Mouse (Mus musculus) forebrain, embryonic 14.5 days (tissue): ENCODE data around the gene Rpl14. TPM values are rescaled to one million over a fixed set of nuclear protein-coding genes. Genes with fewer than 3 reads are reported as not detected.

Experiments
- ATAC-seq: fragments of 200-750 bp; cut with Nextera tagmentation; 2 replicates; pipeline ENCODE4 v1.8.0; 2017; ENCODE audit warnings: mild to moderate bottlenecking, moderate library complexity
- DNase-seq: peaks from one replicate; pipeline ENCODE4 v3.0.0-alpha.2; 2015; ENCODE audit warnings: low spot score
- H3K27ac ChIP-seq: fragments of 300-500 bp; sonication (generic); 2 replicates; pipeline ENCODE4 v1.5.1; 2014; ENCODE audit warnings: low read depth, mild to moderate bottlenecking, control low read depth, low read length, moderate library complexity
- H3K27me3 ChIP-seq: fragments of 300-500 bp; sonication (generic); replicated peaks from 2 replicates; pipeline ENCODE4 v1.6.1; 2014; ENCODE audit warnings: low read length, control low read depth, mixed read lengths; ENCODE audit not compliant: control insufficient read depth, insufficient read depth
- H3K36me3 ChIP-seq: fragments of 300-500 bp; sonication (generic); 2 replicates; pipeline ENCODE4 v1.6.1; 2014; ENCODE audit warnings: low read length, control low read depth; ENCODE audit not compliant: control insufficient read depth, insufficient read depth
- H3K4me1 ChIP-seq: fragments of 300-500 bp; sonication (generic); 2 replicates; pipeline ENCODE4 v1.6.1; 2014; ENCODE audit warnings: antibody characterized with exemption, low read length, control low read depth; ENCODE audit not compliant: control insufficient read depth, insufficient read depth
- H3K4me2 ChIP-seq: fragments of 300-500 bp; sonication (generic); 2 replicates; pipeline ENCODE4 v1.6.1; 2014; ENCODE audit warnings: mild to moderate bottlenecking, control low read depth, low read length
- H3K4me3 ChIP-seq: fragments of 300-500 bp; sonication (generic); 2 replicates; pipeline ENCODE4 v1.5.1; 2014; ENCODE audit warnings: low read depth, low read length, control low read depth
- H3K9ac ChIP-seq: fragments of 300-500 bp; sonication (generic); 2 replicates; pipeline ENCODE4 v1.6.1; 2014; ENCODE audit warnings: mild to moderate bottlenecking, low read length, control low read depth, moderate library complexity
- H3K9me3 ChIP-seq: fragments of 300-500 bp; sonication (generic); replicated peaks from 2 replicates; pipeline ENCODE4 v1.6.1; 2016; ENCODE audit warnings: low read length, control low read depth, mixed read lengths; ENCODE audit not compliant: control insufficient read depth
- WGBS: fragments of 180-500 bp; shearing (Covaris S2); extraction: QIAGEN DNeasy Blood & Tissue Kit; methylation state at CpG from one replicate; pipeline ENCODE4 v1.1.7; 2014; 5-methylcytosine and 5-hydroxymethylcytosine counted together
- polyA plus RNA-seq: library from polyadenylated mRNA; unstranded; fragments of >200 nt; fragmentation: Nextera tagmentation; extraction: Ambion mirVana; gene quantifications from 2 replicates; pipeline ENCODE4 v1.2.1, GENCODE M21; 2014

Gene Rpl14
- polyA plus RNA-seq, 1 experiment from 2014 or later = 595 TPM

DNA sequence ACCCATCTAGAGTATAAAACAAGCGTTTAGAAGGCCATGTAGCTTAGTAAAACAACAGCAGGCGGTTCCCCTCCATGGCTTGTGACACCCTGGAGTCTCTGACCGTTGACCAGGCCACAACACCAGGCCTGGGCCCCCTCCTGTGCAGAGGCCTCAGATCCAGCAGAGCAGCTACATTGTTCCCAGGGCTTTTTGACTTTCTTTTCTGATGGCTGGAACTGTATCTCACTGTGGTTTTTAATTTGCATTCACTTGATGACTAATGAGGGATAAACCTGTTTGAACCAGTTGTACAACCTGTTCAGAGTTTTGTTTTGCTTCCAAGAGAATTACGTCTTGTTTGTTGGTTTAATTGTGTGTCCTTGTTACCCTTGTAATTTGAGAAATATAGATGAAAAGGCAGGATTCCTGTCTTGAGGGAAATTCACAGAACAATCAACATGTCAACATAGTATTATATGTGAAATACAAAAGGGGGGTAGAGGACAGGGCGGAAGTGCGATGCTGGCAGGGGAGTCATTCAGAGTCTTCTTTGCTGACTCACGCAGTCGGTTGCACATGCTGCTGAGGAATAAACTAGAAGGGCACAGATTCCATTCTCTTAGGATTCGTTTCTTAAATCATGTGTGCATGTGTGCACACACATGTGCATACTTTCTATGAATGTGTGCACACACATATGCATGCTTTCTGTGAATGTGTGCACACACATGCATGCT lies 22.3 kb downstream of the Rpl14 start:
- no peak overlapping the region for H3K27ac ChIP-seq
- no peak overlapping the region for H3K9ac ChIP-seq
- 21% methylated on average over 9 of the region's 9 CpGs for WGBS
- H3K27me3 ChIP-seq = no peaks in the 10 kb centered on the region
- no peaks in the 10 kb centered on the region for H3K9me3 ChIP-seq
- peaks cover 7% of the 10 kb centered on the region; the same call in 1 of the 2 replicates for H3K4me1 ChIP-seq
- DNase-seq = no peak
- H3K36me3 ChIP-seq = no peaks in the 10 kb centered on the region
- no peak overlapping the region for H3K4me3 ChIP-seq
- no peak overlapping the region for H3K4me2 ChIP-seq
- no peak for ATAC-seq

DNA sequence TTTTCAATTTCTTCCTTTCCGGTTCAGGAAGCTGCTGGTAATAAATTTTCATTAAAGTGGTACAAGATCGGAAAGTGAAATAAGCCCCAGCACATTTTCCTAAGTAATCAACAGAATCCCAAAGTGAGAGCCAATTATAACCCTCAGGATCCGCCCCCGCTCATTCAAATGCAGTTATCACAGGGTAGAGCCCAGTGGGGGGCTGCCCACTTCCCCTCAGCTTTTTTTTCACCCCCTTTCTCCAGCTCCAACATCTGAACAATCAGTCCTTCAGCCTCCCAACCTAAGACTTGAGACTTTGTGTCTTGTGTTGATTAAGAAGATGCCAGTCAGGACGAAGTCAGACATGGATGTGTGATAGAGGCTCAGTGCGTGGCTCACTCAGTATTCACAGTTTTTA lies 23.6 kb downstream of the Rpl14 start:
- Histone ChIP-seq H3K4me2 (no peak overlapping the region), H3K4me3 (no peak overlapping the region), H3K9me3 (no peaks in the 10 kb centered on the region), H3K36me3 (no peaks in the 10 kb centered on the region), H3K27ac (no peak overlapping the region), H3K9ac (no peak overlapping the region), H3K4me1 (peaks cover 7% of the 10 kb centered on the region; the same call in 1 of the 2 replicates), H3K27me3 (no peaks in the 10 kb centered on the region)
- 0 out of 2 replicates have a peak, but pooled peaks have one; percentile 10 for ATAC-seq
- DNase-seq = peak; percentile 46
- 5% methylated on average over 6 of the region's 6 CpGs for WGBS

DNA sequence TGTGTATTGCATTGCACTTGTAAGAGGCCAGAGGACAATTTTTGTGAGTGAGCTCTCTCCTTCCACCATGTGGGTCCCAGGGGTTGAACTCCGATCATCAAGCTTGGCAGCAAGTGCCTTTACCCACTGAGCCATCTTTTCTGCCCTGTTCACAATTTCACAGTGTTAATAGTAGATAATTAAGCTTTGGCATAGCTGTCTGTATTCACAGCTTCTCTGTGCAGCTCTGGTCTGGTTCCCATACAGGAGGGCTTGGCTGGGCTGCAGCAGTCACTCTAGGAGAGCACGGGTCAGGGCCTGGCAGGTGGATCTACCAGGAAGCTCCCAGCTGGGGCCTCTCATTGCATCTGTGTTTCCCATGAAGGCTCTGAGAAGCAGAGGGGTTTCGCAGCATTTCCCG lies 24.1 kb downstream of the Rpl14 start:
- Histone ChIP-seq H3K9ac (no peak overlapping the region), H3K4me2 (0 out of 2 replicates have a peak overlapping the region, but pooled peaks have one; percentile 3), H3K4me3 (no peak overlapping the region), H3K27ac (peak overlapping the region; percentile 44), H3K9me3 (no peaks in the 10 kb centered on the region), H3K36me3 (no peaks in the 10 kb centered on the region), H3K4me1 (peaks cover 7% of the 10 kb centered on the region; the same call in 1 of the 2 replicates), H3K27me3 (no peaks in the 10 kb centered on the region)
- WGBS = 21% methylated on average over 4 of the region's 4 CpGs
- ATAC-seq = 0 out of 2 replicates have a peak, but pooled peaks have one; percentile 18
- DNase-seq = peak; percentile 48

- no peak overlapping the region for H3K9ac ChIP-seq
- no peaks in the 10 kb centered on the region for H3K9me3 ChIP-seq
- no peaks in the 10 kb centered on the region for H3K36me3 ChIP-seq
- H3K4me3 ChIP-seq = no peak overlapping the region
- no peak overlapping the region for H3K4me2 ChIP-seq
- H3K27ac ChIP-seq = no peak overlapping the region
- H3K27me3 ChIP-seq = no peaks in the 10 kb centered on the region
- DNase-seq (peak; percentile 76), ATAC-seq (peak; percentile 32)
- 18% methylated on average over 17 of the region's 17 CpGs for WGBS
- peaks cover 7% of the 10 kb centered on the region; the same call in 1 of the 2 replicates for H3K4me1 ChIP-seq
Observed at GRCm38 (mm10) chr9:120601488-120602171, 30.4 kb downstream of the Rpl14 start.

DNA sequence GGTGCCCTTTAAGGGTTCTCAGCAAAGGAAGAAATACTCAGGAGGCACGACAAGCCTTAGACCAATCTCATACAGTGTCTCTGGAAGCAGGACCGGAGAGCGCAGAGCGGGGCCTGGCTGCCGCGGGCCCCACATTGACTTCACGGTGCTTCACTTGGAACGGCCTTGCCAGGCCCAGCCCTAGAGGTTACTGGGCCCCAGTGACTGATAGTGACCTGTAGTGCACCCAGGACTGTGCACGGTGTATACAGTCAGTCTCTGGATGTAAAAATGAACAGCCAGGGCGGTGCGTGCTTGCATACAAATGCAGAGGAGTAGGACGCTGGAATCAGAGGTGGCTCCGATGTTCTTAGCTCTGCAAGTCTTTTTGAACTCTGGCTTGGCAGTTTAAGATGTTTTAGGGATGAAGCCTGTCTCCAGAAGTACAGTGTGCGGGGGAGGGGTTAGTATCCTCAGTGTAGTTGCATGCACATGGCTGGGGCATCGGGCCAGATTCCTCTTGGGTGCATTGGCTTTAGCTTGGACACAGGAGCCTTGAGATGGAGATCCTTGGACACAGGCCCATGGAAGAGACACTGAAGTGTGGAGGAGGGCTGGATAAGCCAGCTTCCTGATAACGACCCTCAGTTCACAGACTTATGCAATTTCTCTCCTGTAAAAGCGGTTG lies 31.1 kb downstream of the Rpl14 start:
- no peaks in the 10 kb centered on the region for H3K27me3 ChIP-seq
- peak overlapping the region; percentile 36; the same call in 1 of the 2 replicates for H3K9ac ChIP-seq
- no peaks in the 10 kb centered on the region for H3K9me3 ChIP-seq
- peaks cover 7% of the 10 kb centered on the region; the same call in 1 of the 2 replicates for H3K4me1 ChIP-seq
- H3K27ac ChIP-seq = no peak overlapping the region; the same call in 1 of the 2 replicates
- H3K4me3 ChIP-seq = peak overlapping the region; percentile 6; the same call in 1 of the 2 replicates
- DNase-seq (peak; percentile 51), ATAC-seq (peak; percentile 62)
- whole genome bisulfite sequencing = 52% methylated on average over 17 of the region's 17 CpGs
- no peaks in the 10 kb centered on the region for H3K36me3 ChIP-seq
- peak overlapping the region; percentile 36 for H3K4me2 ChIP-seq

GRCm38 (mm10) chr9:120602839-120603511 lies 31.7 kb downstream of the Rpl14 start:
- no peaks in the 10 kb centered on the region for H3K36me3 ChIP-seq
- H3K9me3 ChIP-seq = peaks cover 3% of the 10 kb centered on the region; the same call in 1 of the 2 replicates
- H3K4me3 ChIP-seq = peak overlapping the region; percentile 6; the same call in 1 of the 2 replicates
- no peaks in the 10 kb centered on the region for H3K27me3 ChIP-seq
- ATAC-seq (peak; percentile 86), DNase-seq (peak; percentile 87)
- WGBS = 2% methylated on average over 23 of the region's 23 CpGs
- H3K27ac ChIP-seq = no peak overlapping the region; the same call in 1 of the 2 replicates
- H3K4me1 ChIP-seq = peaks cover 7% of the 10 kb centered on the region; the same call in 1 of the 2 replicates
- peak overlapping the region; percentile 36; the same call in 1 of the 2 replicates for H3K9ac ChIP-seq
- peak overlapping the region; percentile 36 for H3K4me2 ChIP-seq

GRCm38 (mm10) chr9:120603512-120603908 lies 32.3 kb downstream of the Rpl14 start:
- H3K4me1 ChIP-seq = peaks cover 7% of the 10 kb centered on the region; the same call in 1 of the 2 replicates
- no peaks in the 10 kb centered on the region for H3K27me3 ChIP-seq
- peak overlapping the region; percentile 36 for H3K4me2 ChIP-seq
- no peak overlapping the region for H3K27ac ChIP-seq
- H3K4me3 ChIP-seq = no peak overlapping the region
- H3K36me3 ChIP-seq = no peaks in the 10 kb centered on the region
- peaks cover 3% of the 10 kb centered on the region; the same call in 1 of the 2 replicates for H3K9me3 ChIP-seq
- ATAC-seq (no peak), DNase-seq (no peak)
- WGBS = 11% methylated on average over 10 of the region's 10 CpGs
- peak overlapping the region; percentile 13; the same call in 1 of the 2 replicates for H3K9ac ChIP-seq

DNA sequence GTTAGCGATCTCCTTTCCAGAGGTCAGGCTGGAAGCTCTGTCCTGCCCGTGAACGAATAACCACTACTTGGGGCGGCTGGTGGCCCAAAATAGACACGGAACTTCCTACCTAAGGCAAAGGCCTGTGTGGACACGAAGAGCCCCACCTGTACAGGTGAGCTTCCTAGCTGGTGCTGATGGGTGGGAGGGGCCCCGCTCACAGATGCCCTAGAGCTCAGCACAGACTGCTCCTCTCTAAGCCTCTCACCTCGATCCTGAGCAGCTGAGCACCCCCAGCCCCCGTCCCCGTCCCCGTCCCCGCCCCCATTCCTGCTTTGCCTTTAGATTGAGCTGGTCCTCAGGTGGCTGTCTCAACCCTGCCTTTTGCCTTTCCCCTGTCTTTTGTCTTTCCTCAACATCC lies 32.7 kb downstream of the Rpl14 start:
- peak overlapping the region; percentile 13; the same call in 1 of the 2 replicates for H3K9ac ChIP-seq
- H3K9me3 ChIP-seq = peaks cover 3% of the 10 kb centered on the region; the same call in 1 of the 2 replicates
- ATAC-seq (no peak), DNase-seq (no peak)
- no peaks in the 10 kb centered on the region for H3K27me3 ChIP-seq
- no peak overlapping the region for H3K4me3 ChIP-seq
- no peak overlapping the region for H3K4me2 ChIP-seq
- H3K36me3 ChIP-seq = no peaks in the 10 kb centered on the region
- H3K4me1 ChIP-seq = peaks cover 7% of the 10 kb centered on the region; the same call in 1 of the 2 replicates
- WGBS = 33% methylated on average over 12 of the region's 12 CpGs
- no peak overlapping the region for H3K27ac ChIP-seq
